Mouse (Mus musculus) T-cell, adult 2 months (primary cell): ENCODE results near the gene Tent4a.

ENCODE experiments used
- DNase-seq: peaks from one replicate; pipeline ENCODE4 v3.0.0; 2022; ENCODE audit warnings: low spot score

The Tent4a gene

GRCm38 (mm10) chr13:69545019-69545418 is 10.6 kb upstream of the Tent4a start:
- DNase-seq: peak; percentile 43

- no peak for DNase-seq
These were observed 9.2 kb upstream of the Tent4a start for GRCm38 (mm10) chr13:69543595-69543994.

DNA sequence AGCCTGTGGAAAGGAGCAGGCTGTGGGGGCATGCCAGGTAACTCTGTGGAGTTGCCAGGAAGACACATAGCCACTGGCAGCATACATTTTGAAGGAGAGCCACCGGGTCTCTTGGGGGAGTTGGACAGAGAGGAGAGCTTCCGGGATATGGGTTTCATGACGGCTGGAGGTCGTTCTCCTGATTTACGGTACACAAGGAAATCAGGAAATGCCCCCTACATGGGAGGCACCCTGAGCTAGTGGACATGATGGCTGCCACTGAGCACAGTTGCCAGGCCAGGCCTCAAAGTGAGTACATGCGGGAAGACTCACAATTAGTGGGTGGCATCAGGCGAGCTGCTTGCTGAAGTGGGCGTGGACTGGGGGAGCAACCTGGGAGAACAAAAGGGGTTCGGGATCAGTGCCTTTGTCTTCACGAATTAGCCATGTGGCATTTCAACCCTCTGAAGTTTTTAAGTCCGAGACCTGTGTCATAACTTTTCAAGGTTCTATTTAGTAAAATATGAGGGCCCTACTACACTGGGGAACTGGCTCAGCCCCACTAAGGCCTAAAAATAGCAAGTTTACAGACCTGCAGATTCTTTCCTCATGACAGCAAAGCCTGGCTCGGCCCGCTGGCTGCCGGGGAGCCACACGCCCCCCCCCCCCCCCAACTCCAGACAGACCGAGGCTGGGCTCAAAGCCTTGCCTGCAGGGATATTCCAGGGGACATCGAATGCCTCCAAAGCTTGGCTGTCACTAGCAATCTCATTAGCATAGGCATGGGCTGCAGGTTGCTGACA is 8.3 kb upstream of the Tent4a start:
- no peak for DNase-seq

DNA sequence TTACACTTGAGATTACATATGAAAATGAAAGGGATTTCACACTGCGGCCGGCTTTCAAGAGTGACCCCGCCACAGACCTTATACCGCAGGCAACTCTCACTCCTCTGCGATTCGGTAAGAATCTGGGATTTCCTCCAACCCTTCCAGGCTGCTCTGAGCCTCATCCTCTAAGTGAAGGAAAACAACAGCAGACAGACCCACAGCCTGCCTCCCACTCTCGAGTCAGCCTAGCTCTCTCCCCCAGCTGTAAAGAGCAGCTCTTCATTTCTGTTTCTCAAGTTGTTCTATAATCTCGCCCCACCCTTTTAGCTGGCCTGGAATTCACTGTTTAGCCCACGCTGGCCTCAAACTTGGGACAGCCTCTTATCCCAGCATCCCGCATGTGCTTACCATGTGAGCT is 7.4 kb upstream of the Tent4a start:
- DNase-seq: no peak

GRCm38 (mm10) chr13:69541209-69541608 is 6.8 kb upstream of the Tent4a start:
- DNase-seq: no peak

- no peak for DNase-seq
These were observed 3.9 kb upstream of the Tent4a start for GRCm38 (mm10) chr13:69538327-69538726.

- DNase-seq: no peak
These were observed 2.9 kb upstream of the Tent4a start for GRCm38 (mm10) chr13:69537366-69537765.

DNA sequence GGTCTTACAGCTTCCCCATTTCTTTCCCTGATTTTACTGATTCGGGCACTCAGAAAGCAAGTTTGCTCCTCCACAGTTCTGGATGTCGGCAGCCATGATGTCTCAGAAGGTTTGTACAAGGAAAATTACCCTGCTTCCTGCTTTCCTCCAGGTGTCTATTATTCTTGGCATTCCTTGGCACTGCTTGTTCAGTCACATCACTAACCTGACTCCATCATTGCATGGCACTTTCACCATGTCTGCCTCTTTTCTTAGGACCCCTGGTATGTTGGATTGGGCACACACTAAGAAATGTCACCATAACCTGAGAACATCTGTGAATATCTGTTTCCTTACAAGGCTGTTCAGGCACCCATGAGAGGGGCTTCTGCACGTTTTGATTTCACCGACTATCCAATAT is 1.6 kb upstream of the Tent4a start:
- DNase-seq: no peak

DNA sequence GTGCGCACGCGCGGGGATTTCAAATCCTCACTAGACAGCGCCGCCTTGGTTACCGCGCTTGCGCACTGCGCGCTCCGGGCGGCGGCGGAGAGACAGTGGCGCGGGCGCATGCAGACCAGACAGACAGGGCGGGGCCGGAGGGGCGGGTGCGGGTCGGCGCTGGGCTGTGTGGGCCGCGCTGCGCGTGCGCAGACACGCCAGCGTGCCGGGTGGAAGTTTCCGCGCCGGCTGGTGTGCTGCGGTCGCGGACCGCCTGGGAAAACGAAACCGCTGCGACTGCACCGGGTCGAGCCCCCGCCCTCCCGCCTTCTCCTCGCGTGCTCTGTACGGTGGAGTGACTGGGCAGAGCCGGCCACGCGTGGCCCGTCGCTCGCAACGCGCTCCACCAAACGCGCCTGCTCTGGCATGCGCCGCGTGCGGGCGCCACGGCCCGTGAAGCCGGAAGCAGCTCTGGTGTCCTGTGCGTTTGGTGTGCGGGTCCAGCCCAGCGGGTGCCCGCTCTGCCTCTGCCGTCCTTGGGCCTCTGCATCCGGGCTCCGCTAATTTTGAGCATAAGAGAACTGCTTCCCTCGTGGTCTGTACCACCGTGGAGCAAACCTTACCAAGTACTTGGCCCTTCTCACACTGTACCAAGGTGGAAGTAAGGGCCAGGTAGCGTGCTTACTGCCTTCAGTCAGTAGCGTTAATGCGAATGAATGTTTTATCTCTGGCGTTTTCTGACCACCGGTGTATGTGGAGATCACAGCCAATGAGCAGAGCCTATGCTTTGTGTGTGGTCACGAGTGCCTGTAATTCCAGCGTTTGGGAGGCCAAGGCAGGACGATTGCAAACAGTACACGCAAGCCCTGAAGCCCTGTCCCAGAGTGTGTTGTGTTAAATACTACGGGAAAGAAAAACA is 486 bp upstream of the Tent4a start:
- peak; percentile 98 for DNase-seq

DNA sequence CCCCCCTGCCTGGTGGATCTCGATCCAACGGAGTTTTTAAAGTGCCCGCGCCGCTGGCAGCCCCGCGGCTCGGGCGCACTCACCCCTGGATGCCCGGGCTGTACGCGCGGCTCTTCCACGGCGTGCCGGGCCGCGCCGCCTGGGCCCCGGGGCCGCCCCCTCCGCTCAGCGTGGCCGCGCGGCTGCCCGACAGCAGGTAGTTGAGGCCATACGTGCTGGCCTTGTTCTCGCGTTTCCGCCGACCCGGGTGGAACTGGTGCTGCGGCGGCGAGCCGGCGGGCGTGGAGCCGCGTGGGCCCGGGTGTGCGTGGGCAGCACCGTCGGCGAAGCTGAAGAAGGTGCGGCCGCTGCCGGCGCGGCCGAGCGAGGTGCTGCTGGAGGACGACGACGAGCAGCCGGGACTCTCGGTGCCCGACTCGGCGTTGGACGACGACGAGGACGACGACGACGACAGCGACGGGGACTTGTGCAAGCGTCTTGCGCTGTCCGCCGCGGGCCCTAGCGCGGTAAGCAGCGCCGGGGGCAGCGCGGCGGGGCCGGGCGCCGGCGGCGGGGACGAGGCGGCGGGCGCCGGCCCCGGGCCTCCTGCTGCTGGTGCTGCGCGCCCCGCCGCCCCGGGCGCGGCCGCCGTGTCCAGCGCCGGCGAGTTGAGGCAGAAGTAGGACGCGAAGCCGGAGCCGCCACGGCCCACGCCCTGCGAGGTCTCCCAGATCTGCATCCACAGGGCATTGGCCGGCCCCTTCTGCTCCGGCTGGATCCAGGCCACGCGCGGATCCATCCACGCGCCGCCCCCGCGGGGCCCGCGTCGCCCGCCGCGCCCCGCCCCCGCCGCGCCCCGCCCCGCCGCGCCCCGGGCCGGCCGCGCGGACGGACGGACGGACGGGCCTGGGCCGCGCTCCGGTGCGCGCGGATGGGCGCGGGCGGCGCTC is 748 bp downstream of the Tent4a start, which contains the start of gene Nsun2:
Gene Nsun2 (plus strand): TSS at position 342 of the 929 bp plus-strand sequence.
- peak; percentile 33 for DNase-seq

- DNase-seq: peak; percentile 19
These were observed 1.5 kb downstream of the Tent4a start for GRCm38 (mm10) chr13:69532893-69533404.

DNA sequence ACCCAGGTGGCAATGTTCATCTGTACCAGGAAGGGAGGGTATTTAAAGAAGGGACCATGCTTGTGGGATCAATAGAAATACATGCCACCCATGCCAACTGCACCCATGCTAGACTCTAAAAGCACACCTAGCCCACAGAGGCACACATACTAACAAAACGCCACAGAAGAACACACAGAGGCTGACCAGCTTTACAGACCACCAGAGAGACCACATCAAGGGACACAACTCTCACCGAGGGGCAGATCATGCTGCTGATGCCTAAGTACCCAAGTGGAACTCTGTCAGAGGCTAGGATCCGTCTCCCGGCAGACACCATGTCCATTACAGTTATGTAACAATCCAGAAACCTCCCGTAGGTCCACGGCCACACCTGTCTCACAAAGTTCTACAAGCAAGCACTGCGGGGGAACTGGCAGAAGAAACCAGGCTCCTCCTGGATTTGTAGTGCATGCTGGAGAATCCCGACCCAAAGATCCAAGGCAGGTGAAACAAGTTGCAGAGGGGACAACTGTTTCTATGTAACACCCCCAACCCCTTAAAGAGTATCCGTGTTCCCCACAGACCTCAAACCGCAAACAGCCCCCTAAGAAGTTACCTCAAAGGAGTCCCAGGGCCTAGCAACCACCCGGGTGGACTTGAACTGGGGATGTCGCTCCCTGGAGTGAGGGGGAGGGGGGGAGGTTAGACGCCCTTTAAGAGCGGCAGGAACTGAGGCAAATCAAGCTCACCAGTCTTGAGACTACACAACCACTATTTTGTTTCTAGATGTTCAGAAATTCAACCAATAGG is 2.1 kb downstream of the Tent4a start:
- DNase-seq: peak; percentile 12

GRCm38 (mm10) chr13:69531431-69531830 is 3.0 kb downstream of the Tent4a start:
- no peak for DNase-seq

DNA sequence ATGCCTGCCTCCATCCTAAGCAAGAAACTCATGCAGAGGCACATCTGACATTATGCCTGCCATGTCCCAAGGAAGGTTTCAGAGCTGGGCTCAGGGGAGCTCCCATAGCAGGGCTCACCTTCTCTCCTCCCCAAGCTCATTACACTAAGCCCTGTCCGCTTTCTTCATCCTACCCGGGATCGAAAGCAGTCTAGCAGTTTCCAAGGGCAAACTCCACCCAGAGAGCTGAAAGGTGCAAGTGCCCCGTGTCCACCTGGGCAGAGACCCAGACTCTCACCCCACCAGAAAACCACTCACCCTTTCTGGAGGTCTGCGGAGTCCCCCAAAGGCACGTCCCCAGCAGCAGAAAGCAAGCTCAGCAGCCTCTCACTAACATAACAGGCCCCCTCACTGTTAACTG is 3.5 kb downstream of the Tent4a start:
- no peak for DNase-seq

DNA sequence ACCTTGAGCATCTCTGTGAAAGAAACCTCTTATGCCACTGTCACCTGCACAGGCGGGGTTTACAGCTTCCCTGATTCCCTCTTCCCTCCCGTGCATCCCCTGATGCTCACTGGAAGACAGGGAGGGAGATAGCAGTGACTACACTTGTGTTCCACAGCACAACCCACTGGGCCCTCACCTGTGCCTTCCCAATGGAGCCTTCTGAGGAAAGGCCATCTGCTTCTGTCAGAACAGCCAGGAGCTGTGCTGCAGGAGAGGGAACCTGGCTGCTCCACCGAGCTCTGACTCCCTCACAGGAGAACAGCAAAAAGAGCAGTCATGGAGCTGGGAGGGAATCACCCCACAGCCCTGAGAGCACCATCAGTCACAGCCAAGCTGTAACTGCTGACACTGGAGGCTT is 4.3 kb downstream of the Tent4a start:
- DNase-seq: no peak

GRCm38 (mm10) chr13:69528531-69528930 is 5.9 kb downstream of the Tent4a start:
- DNase-seq: no peak

GRCm38 (mm10) chr13:69525867-69526266 is 8.6 kb downstream of the Tent4a start:
- no peak for DNase-seq

GRCm38 (mm10) chr13:69524158-69524530 is 10.3 kb downstream of the Tent4a start:
- no peak for DNase-seq

GRCm38 (mm10) chr13:69523444-69524157 is 10.8 kb downstream of the Tent4a start:
- DNase-seq: no peak

- no peak for DNase-seq
These were observed 12.1 kb downstream of the Tent4a start for GRCm38 (mm10) chr13:69522161-69522791.
